Mouse (Mus musculus): ENCODE results near the gene Adar.

GRCm38 (mm10) chr3:89703596-89703995 is 11.2 kb upstream of the Adar start:
- no peak for TF ChIP-seq CTCF (IDR thresholded peaks at IDR 0.05; ENCODE audit: control insufficient read depth, insufficient read depth, insufficient read length)
- no peak for TF ChIP-seq MYOG (IDR thresholded peaks at IDR 0.05; ENCODE audit: control insufficient read depth, extremely low read depth, insufficient read length)
- TF ChIP-seq MYOD1 (IDR thresholded peaks at IDR 0.05; ENCODE audit: control insufficient read depth, insufficient read length, low read depth), result no peak

Data from C2C12 (cell line).